ENCODE assay signal across 11 mouse cellular contexts in genomic region chr10:34300368-34300767, GRCm38 (mm10). TPM values are rescaled to one million over a fixed set of nuclear protein-coding genes. Genes with fewer than 3 reads are reported as not detected.
A peak's percentile ranks its signal among the peaks of the same experiment; 100 is the strongest.
DNase-seq lines count a peak whose midpoint lies in the region; ATAC-seq and TF ChIP-seq lines count a peak whose summit lies in the region.
"Had no signal": no experiment of that assay in that cellular context is flagged by ENCODE, and none has a peak within 500 bp of the region (broad histone marks: within the 10 kb centered on the region; RNA-seq: fewer than 3 reads in every experiment).

No protein-coding gene starts in this region.

- no peak overlapping the region for H3K9ac ChIP-seq in kidney, embryonic 14.5 days (ENCODE audit: low read depth, low read length)
- peak overlapping the region; percentile 29; the same call in 1 of the 2 replicates for H3K9ac ChIP-seq in hindbrain, embryonic 11.5 days (ENCODE audit: low read depth, low read length)
- H3K9ac ChIP-seq in midbrain, postnatal 0 days (replicated peaks; ENCODE audit: low read length, poor library complexity, severe bottlenecking) = peak overlapping the region; percentile 65
- H3K9ac ChIP-seq: liver, postnatal 0 days had no signal

- no peak for TF ChIP-seq CTCF in midbrain, postnatal 0 days (IDR thresholded peaks at IDR 0.05)

- no peaks in the 10 kb centered on the region for H3K9me3 ChIP-seq in kidney, embryonic 14.5 days (ENCODE audit: control insufficient read depth, low read length)
- H3K9me3 ChIP-seq in embryonic facial prominence, embryonic 10.5 days = no peaks in the 10 kb centered on the region
- H3K9me3 ChIP-seq in hindbrain, embryonic 11.5 days (ENCODE audit: control insufficient read depth, low read length) = no peaks in the 10 kb centered on the region
- H3K9me3 ChIP-seq in midbrain, postnatal 0 days (ENCODE audit: low read length) = no peaks in the 10 kb centered on the region

- no peak overlapping the region for H3K27ac ChIP-seq in kidney, embryonic 14.5 days (ENCODE audit: low read depth, low read length)
- peak overlapping the region; percentile 83 for H3K27ac ChIP-seq in embryonic facial prominence, embryonic 10.5 days (replicated peaks)
- 0 out of 2 replicates have a peak overlapping the region, but pooled peaks have one; percentile 3 for H3K27ac ChIP-seq in hindbrain, embryonic 11.5 days (ENCODE audit: low read depth, low read length)
- H3K27ac ChIP-seq in midbrain, postnatal 0 days (ENCODE audit: low read depth, low read length) = peak overlapping the region; percentile 63; the same call in 1 of the 2 replicates

- no peak for DNase-seq in kidney, postnatal 25 days
- peak; percentile 61 for DNase-seq in embryonic facial prominence, embryonic 10.5 days (ENCODE audit: low spot score)
- DNase-seq in hindbrain, embryonic 11.5 days (ENCODE audit: low spot score) = peak; percentile 35
- DNase-seq in midbrain, postnatal 0 days (ENCODE audit: low spot score) = no peak
- DNase-seq in spleen, adult 18-20 months = no peak
- DNase-seq in cerebellum, adult 9-10 months = no peak
- DNase-seq in spleen, adult 12 weeks (ENCODE audit: low spot score) = no peak
- DNase-seq: adrenal gland, adult 8-10 months; kidney, adult 11 months; liver, postnatal 0 days had no signal

- no peaks in the 10 kb centered on the region for H3K36me3 ChIP-seq in kidney, embryonic 14.5 days (ENCODE audit: control insufficient read depth, insufficient read depth, low read length)
- no peaks in the 10 kb centered on the region; the same call in 1 of the 2 replicates for H3K36me3 ChIP-seq in embryonic facial prominence, embryonic 10.5 days (replicated peaks)
- no peaks in the 10 kb centered on the region for H3K36me3 ChIP-seq in hindbrain, embryonic 11.5 days (ENCODE audit: control insufficient read depth, insufficient read depth, low read length)
- peaks cover 5% of the 10 kb centered on the region; the same call in 1 of the 2 replicates for H3K36me3 ChIP-seq in midbrain, postnatal 0 days (ENCODE audit: insufficient read depth, low read length)

- no peak overlapping the region for H3K4me3 ChIP-seq in kidney, embryonic 14.5 days (ENCODE audit: low read length)
- H3K4me3 ChIP-seq in embryonic facial prominence, embryonic 10.5 days = peak overlapping the region; percentile 81
- peak overlapping the region; percentile 74 for H3K4me3 ChIP-seq in hindbrain, embryonic 11.5 days (ENCODE audit: low read depth, low read length)
- H3K4me3 ChIP-seq in midbrain, postnatal 0 days (ENCODE audit: low read depth, low read length) = peak overlapping the region; percentile 71

- H3K4me1 ChIP-seq in kidney, embryonic 14.5 days (ENCODE audit: control insufficient read depth, insufficient read depth, low read length) = peaks cover 10% of the 10 kb centered on the region; the same call in 1 of the 2 replicates
- peaks cover 40% of the 10 kb centered on the region for H3K4me1 ChIP-seq in embryonic facial prominence, embryonic 10.5 days
- peaks cover 12% of the 10 kb centered on the region for H3K4me1 ChIP-seq in hindbrain, embryonic 11.5 days (replicated peaks; ENCODE audit: control insufficient read depth, insufficient read depth, low read length)
- peaks cover 4% of the 10 kb centered on the region; the same call in 1 of the 2 replicates for H3K4me1 ChIP-seq in midbrain, postnatal 0 days (ENCODE audit: insufficient read depth, low read length)

- no peak for ATAC-seq in kidney, embryonic 14.5 days (ENCODE audit: low FRiP score, low TSS enrichment)
- ATAC-seq in hindbrain, embryonic 11.5 days (ENCODE audit: low FRiP score) = no peak
- ATAC-seq in midbrain, postnatal 0 days (ENCODE audit: low FRiP score) = no peak
- ATAC-seq: liver, postnatal 0 days had no signal

- no peaks in the 10 kb centered on the region for H3K27me3 ChIP-seq in kidney, embryonic 14.5 days (ENCODE audit: control insufficient read depth, insufficient read depth, low read length)
- no peaks in the 10 kb centered on the region for H3K27me3 ChIP-seq in embryonic facial prominence, embryonic 10.5 days (replicated peaks; ENCODE audit: low read depth, poor library complexity, severe bottlenecking)
- H3K27me3 ChIP-seq in hindbrain, embryonic 11.5 days (ENCODE audit: control insufficient read depth, insufficient read depth, low read length) = no peaks in the 10 kb centered on the region
- no peaks in the 10 kb centered on the region for H3K27me3 ChIP-seq in midbrain, postnatal 0 days (ENCODE audit: insufficient read depth, low read length)

- H3K4me2 ChIP-seq in kidney, embryonic 14.5 days (replicated peaks; ENCODE audit: low read depth, low read length) = peak overlapping the region; percentile 11; the same call in 1 of the 2 replicates
- peak overlapping the region; percentile 52 for H3K4me2 ChIP-seq in hindbrain, embryonic 11.5 days (replicated peaks; ENCODE audit: low read depth, low read length)
- H3K4me2 ChIP-seq in midbrain, postnatal 0 days (ENCODE audit: low read depth, low read length, poor library complexity, severe bottlenecking) = peak overlapping the region; percentile 96

- 28% methylated on average over 5 of the region's 5 CpGs for WGBS in kidney, embryonic 14.5 days
- WGBS in embryonic facial prominence, embryonic 10.5 days = 4% methylated on average over 5 of the region's 5 CpGs
- 11% methylated on average over 5 of the region's 5 CpGs for WGBS in hindbrain, embryonic 11.5 days
- 6% methylated on average over 5 of the region's 5 CpGs for WGBS in midbrain, postnatal 0 days

RNA-seq across cellular contexts. Expression of gene Tspyl4, which starts 3.1 kb away (rescaled TPM):
- polyA plus RNA-seq in kidney, embryonic 14.5 days (2014; fragmentation: Nextera tagmentation; extraction: Ambion mirVana) = 4.7 and 7.3 TPM in 2 replicates
- polyA plus RNA-seq in embryonic facial prominence, embryonic 10.5 days (2016; fragmentation: Nextera tagmentation; extraction: Ambion mirVana) = 37.3 and 37.9 TPM in 2 replicates
- polyA plus RNA-seq in hindbrain, embryonic 11.5 days (2014; fragmentation: Nextera tagmentation; extraction: Ambion mirVana) = 31.0 and 38.7 TPM in 2 replicates
- 579 and 597 TPM in 2 replicates for total RNA-seq in midbrain, postnatal 0 days (2014; rRNA removed)
- 508 and 510 TPM in 2 replicates for polyA plus RNA-seq in midbrain, postnatal 0 days (2015; fragmentation: Nextera tagmentation; extraction: Ambion mirVana)

RNA-seq across cellular contexts. Expression of gene Tspyl1, which starts 18.4 kb away (rescaled TPM):
- 31.3 and 42.8 TPM in 2 replicates for polyA plus RNA-seq in kidney, embryonic 14.5 days (2014; fragmentation: Nextera tagmentation; extraction: Ambion mirVana)
- polyA plus RNA-seq in embryonic facial prominence, embryonic 10.5 days (2016; fragmentation: Nextera tagmentation; extraction: Ambion mirVana) = 67.9 and 70.5 TPM in 2 replicates
- 80.5 and 82.8 TPM in 2 replicates for polyA plus RNA-seq in hindbrain, embryonic 11.5 days (2014; fragmentation: Nextera tagmentation; extraction: Ambion mirVana)
- total RNA-seq in midbrain, postnatal 0 days (2014; rRNA removed) = 93.3 and 94.2 TPM in 2 replicates
- 129 and 139 TPM in 2 replicates for polyA plus RNA-seq in midbrain, postnatal 0 days (2015; fragmentation: Nextera tagmentation; extraction: Ambion mirVana)

Comparison
In these comparisons a context has a peak if more than half of its experiments do, and no peak if none do; other contexts are left out.
1. H3K4me2 ChIP-seq: peak in every context shown above with its lines; median percentile 96 in midbrain, postnatal 0 days; 52 in hindbrain, embryonic 11.5 days; 11 in kidney, embryonic 14.5 days.
2. DNase-seq: peak in embryonic facial prominence, embryonic 10.5 days (single experiment) and hindbrain, embryonic 11.5 days (single experiment); none in kidney, postnatal 25 days (0 of 2), midbrain, postnatal 0 days (single experiment), spleen, adult 18-20 months (0 of 2), cerebellum, adult 9-10 months (single experiment) and spleen, adult 12 weeks (single experiment).
3. RNA of gene Tspyl4, which starts 3.1 kb away (polyA plus RNA-seq): 508 to 510 TPM in midbrain, postnatal 0 days; 37.3 to 37.9 TPM in embryonic facial prominence, embryonic 10.5 days, 31.0 to 38.7 TPM in hindbrain, embryonic 11.5 days and 4.7 to 7.3 TPM in kidney, embryonic 14.5 days; every median in the first group is over 10 times any median in the second.